Mouse (Mus musculus): Measurements from ENCODE around the gene Tfip11. TPM values are rescaled to one million over a fixed set of nuclear protein-coding genes. Genes with fewer than 3 reads are reported as not detected.

The Tfip11 gene
- total RNA-seq (2017): 21.5 and 22.2 TPM in 2 replicates

DNA sequence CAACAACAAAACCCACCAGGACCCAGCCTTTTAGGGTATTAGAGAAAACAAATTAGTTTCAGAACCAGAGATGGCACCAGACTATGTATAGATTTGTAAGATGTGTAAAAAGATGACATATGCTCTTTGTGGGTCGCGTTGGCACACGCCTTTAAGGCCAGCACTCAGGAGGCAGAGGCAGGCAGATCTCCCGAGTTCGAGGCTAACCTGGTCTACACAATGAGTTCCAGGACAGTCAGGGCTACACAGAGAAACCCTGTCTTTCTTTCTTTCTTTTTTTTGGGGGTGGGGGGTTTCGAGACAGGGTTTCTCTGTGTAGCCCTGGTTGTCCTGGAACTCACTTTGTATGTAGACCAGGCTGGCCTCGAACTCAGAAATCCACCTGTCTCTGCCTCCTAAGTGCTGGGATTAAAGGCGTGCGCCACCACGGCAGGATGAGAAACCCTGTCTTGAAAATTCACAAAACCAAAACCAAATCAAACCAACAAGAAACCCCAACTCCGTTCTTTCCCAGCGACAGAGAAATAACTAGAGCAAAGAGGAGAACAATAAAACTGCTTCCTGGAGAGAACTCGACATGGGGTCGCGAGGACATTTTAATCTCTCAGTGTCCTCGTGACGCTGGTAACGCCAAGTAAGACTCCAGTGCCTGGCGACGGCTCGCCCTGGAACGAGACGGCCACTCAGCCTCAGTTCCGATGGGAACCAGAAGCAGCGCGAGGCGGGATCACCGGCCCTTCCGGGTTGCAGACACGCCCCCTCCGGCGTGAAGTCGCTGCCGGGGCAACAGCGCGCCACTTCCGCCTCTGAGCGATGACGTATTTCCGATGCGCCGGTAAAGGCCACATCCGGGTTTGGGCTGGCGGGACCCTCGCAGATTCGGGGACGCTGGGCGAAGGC is at the start of gene Tfip11:
Tfip11 (plus strand) TSS at position 813 of the 900 bp plus-strand sequence.
- peak; percentile 79 to 81 for ATAC-seq (replicated peaks in 1 of 2; ENCODE audit: insufficient read depth in 1 of 2, low FRiP score in 2 of 2, low TSS enrichment in 1 of 2, low read depth in 1 of 2, poor library complexity in 2 of 2, severe bottlenecking in 2 of 2)

DNA sequence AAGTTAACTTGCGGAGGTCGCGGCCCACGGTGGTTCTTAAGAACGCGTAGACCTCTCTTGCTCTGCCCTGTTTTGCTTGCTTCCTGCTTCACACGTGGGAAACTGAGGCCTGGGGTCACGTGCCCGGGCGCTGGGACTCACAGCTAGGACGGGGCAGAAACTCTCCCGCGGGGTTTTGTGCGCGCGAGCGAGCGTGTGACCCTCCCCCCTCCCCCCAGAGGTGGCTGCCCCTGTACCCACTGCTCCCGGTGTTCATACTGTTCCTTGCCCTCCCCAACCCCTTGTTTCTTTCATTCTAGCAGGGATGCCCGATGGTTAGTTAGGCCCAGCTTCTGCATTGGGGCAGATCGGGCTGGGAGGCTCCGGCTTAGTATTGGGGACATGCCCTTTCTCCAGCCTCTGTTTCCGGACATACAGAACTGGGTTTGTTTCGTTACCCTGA is 49.2 kb upstream of the Tfip11 start:
- ATAC-seq (replicated peaks in 1 of 2; ENCODE audit: insufficient read depth in 1 of 2, low FRiP score in 2 of 2, low TSS enrichment in 1 of 2, low read depth in 1 of 2, poor library complexity in 2 of 2, severe bottlenecking in 2 of 2): no peak

DNA sequence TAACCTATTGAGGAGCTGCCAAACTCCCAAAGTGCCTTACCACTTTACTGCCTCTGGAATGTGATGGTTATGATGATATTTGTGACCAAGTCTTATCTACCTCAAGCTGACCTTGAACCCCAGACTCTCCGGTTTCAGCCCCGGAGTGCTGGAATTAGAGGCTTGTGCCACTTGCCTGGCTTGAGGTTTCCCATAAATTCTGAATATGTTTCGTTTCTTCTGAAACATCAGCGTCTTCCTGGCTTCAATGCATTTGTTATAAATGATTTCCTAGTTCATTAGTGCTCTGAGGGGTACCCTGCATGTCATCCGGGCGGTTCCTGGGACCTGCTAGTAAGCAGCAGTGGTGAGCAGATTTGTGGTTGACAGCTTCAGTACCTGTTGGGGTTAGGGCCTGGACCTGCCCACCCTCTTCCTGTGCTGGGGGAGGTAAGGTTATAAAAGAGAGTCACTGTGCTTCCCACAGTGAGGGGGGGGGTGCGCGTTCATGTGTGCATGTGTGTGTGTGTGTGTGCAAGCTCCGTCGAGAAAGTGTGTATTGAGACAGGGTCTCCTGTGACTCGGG is 48.2 kb upstream of the Tfip11 start:
- ATAC-seq (replicated peaks in 1 of 2; ENCODE audit: insufficient read depth in 1 of 2, low FRiP score in 2 of 2, low TSS enrichment in 1 of 2, low read depth in 1 of 2, poor library complexity in 2 of 2, severe bottlenecking in 2 of 2): no peak

DNA sequence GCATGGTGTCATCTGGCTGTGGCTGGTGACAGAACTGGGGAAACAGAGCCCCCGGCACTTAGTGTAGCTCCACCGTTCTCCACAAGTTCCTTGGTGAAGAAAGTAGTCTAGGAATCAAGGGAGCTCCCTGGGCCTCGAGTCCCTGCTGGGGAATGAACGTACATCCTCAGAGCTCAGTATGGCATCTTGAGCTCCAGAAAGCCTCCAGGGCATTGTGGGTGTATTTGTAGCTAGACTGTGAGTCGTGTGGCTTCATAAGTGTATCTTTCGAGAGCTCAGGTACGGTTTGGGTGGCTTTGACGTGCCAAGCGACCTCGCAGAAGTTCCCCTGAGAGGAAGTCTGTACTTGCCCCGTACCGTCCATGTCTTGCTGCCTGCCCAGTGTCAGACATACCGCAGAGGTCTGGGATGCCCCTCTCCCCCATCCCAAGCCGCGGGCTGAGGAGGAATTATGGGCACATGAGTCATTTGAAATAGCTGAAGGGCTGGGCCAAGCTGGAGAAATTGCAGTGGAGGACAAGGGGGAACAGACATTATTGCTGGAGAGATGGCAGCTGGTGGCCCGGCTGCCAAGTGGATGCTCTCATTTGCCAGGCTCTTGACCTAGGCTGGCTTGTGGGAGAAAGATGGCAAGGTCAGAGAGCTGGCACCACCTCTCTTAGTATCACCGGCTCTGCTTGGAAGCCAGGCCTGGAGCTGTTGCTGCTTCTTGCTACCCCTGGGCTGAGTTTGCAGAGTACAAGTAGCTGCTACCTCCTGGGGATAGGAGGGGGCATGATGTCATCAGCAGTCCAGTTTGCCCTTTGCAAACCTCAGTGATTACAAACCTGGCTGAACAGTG is 46.8 kb upstream of the Tfip11 start:
- ATAC-seq (replicated peaks in 1 of 2; ENCODE audit: insufficient read depth in 1 of 2, low FRiP score in 2 of 2, low TSS enrichment in 1 of 2, low read depth in 1 of 2, poor library complexity in 2 of 2, severe bottlenecking in 2 of 2): no peak

DNA sequence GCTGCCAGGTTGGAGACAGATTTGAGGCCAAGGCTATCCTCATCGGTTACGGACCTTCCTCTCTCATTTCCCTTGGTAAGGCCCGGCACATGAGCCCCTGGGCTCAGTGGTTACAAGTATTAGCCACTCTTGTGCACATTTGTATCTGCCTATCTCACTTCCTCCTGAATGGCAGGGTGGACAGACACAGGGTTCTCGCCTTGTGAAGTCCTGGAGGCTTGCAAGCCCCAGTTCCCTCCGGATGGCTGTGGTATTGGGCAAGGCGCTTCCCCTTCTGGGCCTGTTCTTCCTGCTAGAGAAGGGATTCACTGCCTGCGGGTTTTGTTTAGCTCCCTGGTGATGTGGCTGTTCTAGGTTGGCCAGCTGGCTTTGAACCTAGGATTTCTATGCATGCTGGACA is 46.0 kb upstream of the Tfip11 start:
- peak; percentile 9 to 37; a peak in 3 of 4 replicates for ATAC-seq (replicated peaks in 1 of 2; ENCODE audit: insufficient read depth in 1 of 2, low FRiP score in 2 of 2, low TSS enrichment in 1 of 2, low read depth in 1 of 2, poor library complexity in 2 of 2, severe bottlenecking in 2 of 2)

DNA sequence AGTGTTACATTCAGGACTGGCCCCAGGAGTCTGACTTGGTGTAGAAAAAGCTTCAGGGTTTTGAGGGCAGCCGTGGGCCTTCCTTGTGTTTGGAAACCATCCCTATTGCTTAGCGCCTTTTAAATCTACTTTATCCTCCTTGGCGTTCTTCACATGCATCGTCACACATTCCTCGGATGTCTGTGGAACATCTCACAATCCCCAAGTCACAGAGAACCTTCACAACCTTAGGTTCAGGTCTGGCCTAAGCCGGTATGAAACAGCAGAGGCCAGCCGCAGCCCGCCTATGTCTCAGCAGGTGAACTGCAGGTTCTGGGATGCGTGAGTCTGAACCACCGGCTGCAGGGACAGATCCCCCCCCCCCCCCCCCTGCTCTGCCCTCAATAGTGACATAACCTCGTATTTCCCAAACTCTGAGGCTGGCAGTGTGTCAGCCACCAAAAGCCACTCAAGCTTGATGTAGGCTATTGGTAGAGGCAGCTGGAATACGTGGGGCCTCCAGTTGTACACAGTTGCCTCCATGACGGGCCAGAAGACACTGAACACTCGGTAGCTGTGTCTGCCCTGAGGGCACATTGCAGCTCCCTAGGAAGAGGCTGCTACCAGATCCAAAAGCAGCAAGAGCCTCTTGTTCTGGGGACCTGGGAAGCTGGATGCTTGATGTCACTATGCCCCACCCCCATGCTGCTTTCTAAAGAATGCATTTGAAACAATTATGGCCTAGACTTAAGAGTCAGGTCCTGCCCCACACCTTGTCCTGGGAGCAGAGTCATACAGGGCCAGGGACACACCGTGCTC is 45.1 kb upstream of the Tfip11 start:
- no peak for ATAC-seq (replicated peaks in 1 of 2; ENCODE audit: insufficient read depth in 1 of 2, low FRiP score in 2 of 2, low TSS enrichment in 1 of 2, low read depth in 1 of 2, poor library complexity in 2 of 2, severe bottlenecking in 2 of 2)

DNA sequence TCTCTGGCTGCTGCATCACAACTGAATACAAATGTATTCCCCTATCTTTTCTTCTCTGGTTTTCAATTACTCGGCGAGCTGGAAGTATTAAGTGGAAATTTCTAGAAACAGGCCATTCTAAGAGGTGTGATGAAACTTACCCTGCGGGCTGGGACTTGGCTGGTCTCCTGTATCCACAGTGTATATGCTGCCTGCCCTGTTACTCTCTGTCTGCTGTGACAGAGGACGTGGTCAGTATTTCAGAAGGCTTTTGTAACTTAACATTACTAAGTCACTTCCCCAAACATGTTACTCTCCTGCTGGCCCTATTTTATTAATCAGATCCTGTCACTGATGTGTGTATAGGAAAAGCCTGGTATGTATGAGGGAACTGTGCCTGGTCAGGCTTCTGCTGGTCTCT is 44.5 kb upstream of the Tfip11 start:
- no peak; a peak in 1 of 4 replicates for ATAC-seq (replicated peaks in 1 of 2; ENCODE audit: insufficient read depth in 1 of 2, low FRiP score in 2 of 2, low TSS enrichment in 1 of 2, low read depth in 1 of 2, poor library complexity in 2 of 2, severe bottlenecking in 2 of 2)

DNA sequence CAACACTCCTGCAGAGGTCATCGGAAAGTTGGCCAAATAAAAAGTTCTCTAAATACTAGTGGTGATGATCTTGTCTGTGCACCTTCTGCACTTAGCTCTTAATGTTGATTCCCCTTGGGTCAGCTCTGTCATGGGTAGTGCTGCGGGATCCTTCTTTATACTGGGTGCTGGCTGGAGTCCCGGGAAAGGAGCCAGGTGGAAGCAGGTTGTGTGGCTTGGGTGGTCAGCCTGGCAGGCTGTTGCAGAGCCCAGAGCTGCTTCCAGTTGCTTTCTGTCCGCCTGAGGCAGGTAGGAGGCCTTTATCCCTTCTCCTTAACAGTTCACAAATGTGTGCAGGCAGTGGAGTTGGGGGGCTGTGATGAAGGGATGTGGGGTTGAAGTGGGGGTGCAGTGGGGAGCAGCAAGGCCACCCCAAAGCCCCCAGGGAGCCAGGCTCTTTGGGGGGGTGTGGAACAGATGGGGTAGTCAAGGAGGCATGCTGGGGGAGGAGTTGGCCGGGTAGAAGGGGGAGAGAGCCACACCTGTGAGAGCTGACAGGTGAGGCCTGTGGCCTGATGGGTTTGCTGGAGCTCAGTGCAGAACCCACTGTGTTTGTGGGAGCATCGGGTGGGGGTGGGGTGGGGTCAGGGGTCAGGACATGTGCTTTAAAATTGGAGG is 43.9 kb upstream of the Tfip11 start:
- ATAC-seq (replicated peaks in 1 of 2; ENCODE audit: insufficient read depth in 1 of 2, low FRiP score in 2 of 2, low TSS enrichment in 1 of 2, low read depth in 1 of 2, poor library complexity in 2 of 2, severe bottlenecking in 2 of 2): no peak

DNA sequence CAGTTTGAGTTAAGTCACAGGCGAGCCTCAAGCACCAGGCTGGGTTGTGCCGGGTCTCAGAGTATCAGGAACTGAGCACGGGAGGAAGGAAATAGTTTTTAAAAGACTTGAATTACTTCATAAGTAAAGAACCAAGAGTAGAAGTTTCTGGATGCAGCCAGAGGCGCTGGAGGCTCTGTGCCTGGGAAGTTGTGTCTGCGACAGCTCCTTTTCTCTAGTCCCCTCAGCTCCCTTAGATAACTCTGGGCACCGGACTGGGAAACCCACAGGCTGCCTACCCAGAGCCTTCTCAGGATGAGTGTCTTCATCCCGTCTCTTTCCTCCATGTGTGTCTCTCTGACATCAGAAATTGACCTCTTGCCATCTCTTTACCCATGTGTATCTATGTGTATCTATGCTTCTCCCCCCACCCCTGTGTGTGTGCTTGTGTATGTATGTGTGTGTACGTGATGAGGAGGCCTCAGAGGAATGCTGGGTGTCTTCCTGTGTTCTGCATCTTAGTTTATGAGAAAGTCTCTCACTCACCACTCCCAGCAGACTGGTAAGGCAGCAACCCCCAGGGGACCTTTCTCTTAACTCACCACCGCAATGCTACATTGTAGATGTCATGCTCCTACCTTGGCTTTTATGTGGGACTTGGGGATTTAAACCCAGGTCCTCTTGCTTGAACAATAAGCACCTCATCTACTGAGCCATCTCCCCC is 43.2 kb upstream of the Tfip11 start:
- no peak for ATAC-seq (replicated peaks in 1 of 2; ENCODE audit: insufficient read depth in 1 of 2, low FRiP score in 2 of 2, low TSS enrichment in 1 of 2, low read depth in 1 of 2, poor library complexity in 2 of 2, severe bottlenecking in 2 of 2)

DNA sequence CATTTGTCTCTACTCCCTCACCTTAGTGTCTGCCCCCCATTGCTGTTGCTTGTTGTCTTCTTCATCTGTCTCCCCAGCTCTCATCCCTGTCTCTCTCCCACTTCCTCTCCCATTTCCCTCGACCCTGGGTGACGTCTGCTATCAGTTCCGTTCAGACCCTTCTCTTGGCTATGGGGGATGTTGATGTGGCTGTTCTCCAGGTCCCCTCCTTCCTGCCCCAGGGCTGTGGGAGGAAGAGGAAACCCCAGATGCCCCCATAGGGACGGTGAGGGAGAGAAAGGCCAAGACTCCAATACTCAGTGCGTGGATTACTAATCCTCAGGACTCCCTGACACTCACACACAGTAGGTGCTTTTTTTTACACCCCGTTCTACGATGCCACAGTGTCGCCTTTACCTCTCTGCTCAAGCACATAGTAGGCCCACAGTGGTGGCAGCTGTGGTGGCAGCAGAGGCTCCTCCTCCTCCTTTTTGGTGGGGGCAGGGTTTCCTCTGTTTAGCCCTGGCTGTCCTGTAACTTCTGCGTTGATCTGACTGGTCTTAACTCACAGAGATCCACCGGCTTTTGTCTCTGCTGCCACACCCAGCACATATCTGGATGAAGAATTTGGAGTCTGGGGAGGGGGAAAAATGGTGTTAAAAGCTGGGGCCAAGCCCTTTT is 42.5 kb upstream of the Tfip11 start:
- ATAC-seq (replicated peaks in 1 of 2; ENCODE audit: insufficient read depth in 1 of 2, low FRiP score in 2 of 2, low TSS enrichment in 1 of 2, low read depth in 1 of 2, poor library complexity in 2 of 2, severe bottlenecking in 2 of 2): 0 out of 4 replicates have a peak, but pooled peaks of 1 of the 2 experiments have one; percentile 18

DNA sequence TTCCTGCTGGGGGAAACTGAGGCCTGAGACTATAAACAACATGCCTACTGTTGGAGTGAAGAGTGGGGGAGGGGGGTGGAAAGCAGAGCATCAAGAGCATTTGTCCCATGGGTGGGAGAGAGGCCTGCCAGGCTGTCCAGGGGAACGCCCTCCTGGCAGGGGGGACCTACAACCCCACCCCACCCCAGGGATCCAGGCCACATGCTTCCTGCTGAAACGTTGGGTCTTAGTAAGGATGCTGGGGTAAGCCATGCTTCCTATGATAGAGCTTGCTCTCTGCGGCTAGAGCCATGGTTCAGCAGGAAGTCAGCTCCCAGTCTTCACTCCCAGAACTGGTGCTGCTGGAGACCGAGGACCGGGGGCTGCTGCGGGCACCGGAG is 42.0 kb upstream of the Tfip11 start:
- no peak for ATAC-seq (replicated peaks in 1 of 2; ENCODE audit: insufficient read depth in 1 of 2, low FRiP score in 2 of 2, low TSS enrichment in 1 of 2, low read depth in 1 of 2, poor library complexity in 2 of 2, severe bottlenecking in 2 of 2)

DNA sequence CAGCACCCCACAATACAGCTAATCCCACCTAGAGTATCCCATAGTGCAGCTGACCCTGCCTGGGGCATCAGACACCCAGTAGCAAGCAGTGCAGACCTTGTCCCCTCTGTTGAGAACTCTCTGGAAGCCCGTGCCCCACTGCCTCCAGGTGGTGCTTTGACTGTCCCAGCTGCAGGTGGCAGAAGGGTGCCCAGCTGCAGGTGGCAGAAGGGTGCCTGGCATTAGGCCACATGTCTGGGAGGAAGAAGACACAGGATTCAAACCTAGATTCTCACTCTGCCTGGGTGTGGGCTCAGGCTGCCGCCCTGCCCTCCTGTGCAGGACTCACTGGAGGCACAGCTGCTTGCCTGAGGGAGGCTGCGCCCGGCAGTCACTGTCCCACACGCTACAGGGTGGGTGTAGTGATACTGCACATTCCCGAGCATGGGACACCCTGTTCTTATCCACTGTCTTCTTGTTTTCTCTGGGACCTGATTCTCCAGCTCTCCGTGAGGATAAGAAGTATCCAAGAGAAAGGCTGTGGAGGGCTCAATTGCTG is 40.5 kb upstream of the Tfip11 start:
- ATAC-seq (replicated peaks in 1 of 2; ENCODE audit: insufficient read depth in 1 of 2, low FRiP score in 2 of 2, low TSS enrichment in 1 of 2, low read depth in 1 of 2, poor library complexity in 2 of 2, severe bottlenecking in 2 of 2): no peak

DNA sequence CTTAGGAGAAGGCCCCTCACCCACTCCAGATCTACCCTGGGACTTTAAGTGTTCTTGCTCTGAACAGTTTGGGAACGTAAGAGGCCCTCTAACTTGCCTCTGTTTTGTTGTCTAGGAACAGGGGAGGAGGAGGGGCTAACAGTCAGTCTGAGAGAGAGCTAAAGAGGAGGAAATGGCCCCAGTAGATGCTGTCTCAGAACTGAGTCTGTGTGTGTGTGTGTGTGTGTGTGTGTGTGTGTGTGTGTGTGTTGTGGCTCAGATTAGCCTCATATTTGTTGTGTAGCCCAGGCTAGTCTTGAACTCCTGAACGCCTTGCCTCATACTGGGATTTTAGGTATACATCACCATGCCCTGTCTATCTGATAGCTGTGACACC is 39.6 kb upstream of the Tfip11 start:
- ATAC-seq (replicated peaks in 1 of 2; ENCODE audit: insufficient read depth in 1 of 2, low FRiP score in 2 of 2, low TSS enrichment in 1 of 2, low read depth in 1 of 2, poor library complexity in 2 of 2, severe bottlenecking in 2 of 2): no peak

DNA sequence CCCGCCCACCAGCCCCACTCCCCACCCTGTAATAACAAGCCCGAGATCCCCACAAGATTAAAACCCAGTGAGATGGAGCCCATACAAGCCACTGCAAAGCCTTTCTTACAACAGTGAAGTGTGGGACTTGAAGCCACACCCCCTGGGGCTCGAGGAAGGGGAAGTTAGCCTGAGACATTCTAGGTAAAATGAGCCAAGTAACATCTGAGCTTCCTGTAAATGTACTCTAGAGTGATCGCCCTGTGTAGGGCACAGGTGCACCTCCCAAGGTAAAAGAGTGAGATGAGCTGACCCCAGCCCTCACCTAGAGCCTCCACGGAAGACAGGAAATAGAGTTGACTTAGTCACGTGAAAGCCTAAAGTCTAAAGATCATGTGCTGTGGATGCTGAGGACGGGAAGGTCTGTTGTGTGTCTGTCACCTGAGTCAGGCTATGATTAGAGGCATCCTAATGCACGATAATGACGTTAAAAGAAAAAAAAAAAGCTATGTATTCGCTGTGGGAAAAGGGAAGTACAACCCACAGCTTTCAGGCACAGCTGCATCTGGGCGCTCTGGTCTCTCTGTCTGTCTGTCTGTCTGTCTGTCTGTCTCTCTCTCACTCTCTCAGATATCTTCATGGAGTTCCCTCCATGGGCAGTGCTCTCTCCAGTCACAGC is 39.0 kb upstream of the Tfip11 start:
- ATAC-seq (replicated peaks in 1 of 2; ENCODE audit: insufficient read depth in 1 of 2, low FRiP score in 2 of 2, low TSS enrichment in 1 of 2, low read depth in 1 of 2, poor library complexity in 2 of 2, severe bottlenecking in 2 of 2): peak; percentile 65 to 74

DNA sequence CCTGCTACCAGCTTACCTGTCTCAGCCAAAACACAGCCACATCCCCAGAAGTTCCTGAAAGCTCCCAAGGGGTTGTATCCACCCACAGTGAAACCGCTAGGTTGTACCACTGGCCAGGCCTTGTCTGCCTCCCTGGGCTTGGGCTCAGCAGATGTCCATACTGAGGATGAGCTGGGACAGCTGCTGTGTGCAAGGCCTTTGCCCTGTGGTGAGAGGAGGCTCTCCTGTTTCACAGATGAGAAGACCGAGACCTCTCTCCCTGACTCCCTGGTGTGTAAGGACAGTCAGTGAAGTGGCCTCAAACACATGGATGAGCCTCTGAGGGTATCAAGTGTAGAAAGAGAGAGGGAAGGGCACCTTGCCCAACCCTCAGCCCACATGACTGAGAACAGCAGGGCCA is 38.5 kb upstream of the Tfip11 start:
- no peak; a peak in 1 of 4 replicates for ATAC-seq (replicated peaks in 1 of 2; ENCODE audit: insufficient read depth in 1 of 2, low FRiP score in 2 of 2, low TSS enrichment in 1 of 2, low read depth in 1 of 2, poor library complexity in 2 of 2, severe bottlenecking in 2 of 2)
